Mouse (Mus musculus) liver, postnatal 0 days (tissue): Measurements from ENCODE around the gene Pde10a.

Experiments
- CTCF ChIP-seq: sonication (generic); IDR thresholded peaks from 2 replicates; pipeline ENCODE4 v1.5.1; 2016; ENCODE audit warnings: antibody characterized with exemption, low read depth
- EP300 ChIP-seq: IDR thresholded peaks from 2 replicates; pipeline ENCODE4 v1.6.1; 2016; ENCODE audit warnings: antibody characterized with exemption, low read depth, mild to moderate bottlenecking

DNA sequence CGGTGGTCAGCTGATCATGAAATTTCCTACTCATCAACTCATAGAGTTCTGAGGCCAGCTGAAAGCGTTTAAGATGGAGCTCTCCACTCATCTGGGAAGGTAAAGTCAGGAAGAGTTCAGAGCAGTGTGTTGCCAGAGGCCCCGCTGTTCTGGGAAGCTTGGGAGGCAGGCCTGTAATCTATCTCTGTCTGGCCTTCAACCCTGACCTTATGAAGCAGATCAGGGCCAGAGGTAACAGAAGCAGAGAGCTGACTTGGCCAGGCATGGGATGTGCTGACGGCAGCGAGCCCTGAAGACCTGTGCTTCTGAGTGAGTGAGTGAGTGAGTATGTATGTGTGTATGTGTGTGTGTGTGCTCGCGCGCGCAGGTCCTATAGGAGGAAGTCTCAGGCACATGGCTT is 132.5 kb downstream of the Pde10a start:
- TF ChIP-seq CTCF (no peak), EP300 (no peak)
